ENCODE assay signal across 23 mouse cellular contexts in genomic region chr6:125042081-125042480, GRCm38 (mm10). TPM values are rescaled to one million over a fixed set of nuclear protein-coding genes. Genes with fewer than 3 reads are reported as not detected.
A peak's percentile ranks its signal among the peaks of the same experiment; 100 is the strongest.
DNase-seq lines count a peak whose midpoint lies in the region; ATAC-seq and TF ChIP-seq lines count a peak whose summit lies in the region.
"Had no signal": no experiment of that assay in that cellular context is flagged by ENCODE, and none has a peak within 500 bp of the region (broad histone marks: within the 10 kb centered on the region; RNA-seq: fewer than 3 reads in every experiment).

No protein-coding gene starts in this region.

- peak overlapping the region; percentile 7; the same call in 1 of the 2 replicates for H3K27ac ChIP-seq in liver, embryonic 14.5 days
- H3K27ac ChIP-seq in liver, embryonic 11.5 days (ENCODE audit: low read depth, low read length), result no peak overlapping the region
- peak overlapping the region; percentile 19 for H3K27ac ChIP-seq in liver, embryonic 15.5 days (replicated peaks)
- H3K27ac ChIP-seq: embryonic facial prominence, embryonic 12.5 days; forebrain, embryonic 13.5 days; hindbrain, embryonic 15.5 days had no signal

- peak; percentile 88 for DNase-seq in heart, adult 11 months
- no peak for DNase-seq in heart, postnatal 36 days
- no peak for DNase-seq in liver, embryonic 14.5 days (ENCODE audit: low read depth in 3 of 3, low spot score in 3 of 3)
- no peak for DNase-seq in liver, embryonic 11.5 days (ENCODE audit: low spot score)
- peak; percentile 70 for DNase-seq in MEL-GATA-1-ER (ENCODE audit: extremely low read depth, low read depth)
- DNase-seq in testis, postnatal 10 days (ENCODE audit: low spot score), result no peak
- no peak for DNase-seq in lung, postnatal 14 days
- DNase-seq: adrenal gland, adult 2 months; adrenal gland, postnatal 25 days; cerebellum, adult 11-12 months; cerebellum, adult 9-10 months; cerebellum, postnatal 25 days; forebrain, postnatal 0 days; gastrocnemius, postnatal 14 days had no signal

- WGBS in liver, embryonic 14.5 days (ENCODE audit: insufficient replicate concordance), result 57% methylated on average over 7 of the region's 7 CpGs
- WGBS in liver, embryonic 11.5 days, result 80% methylated on average over 7 of the region's 7 CpGs
- WGBS in liver, embryonic 15.5 days (ENCODE audit: insufficient replicate concordance), result 66% methylated on average over 7 of the region's 7 CpGs

- H3K27me3 ChIP-seq in liver, embryonic 14.5 days (ENCODE audit: control insufficient read depth, insufficient read depth, low read length), result no peaks in the 10 kb centered on the region
- H3K27me3 ChIP-seq in liver, embryonic 11.5 days (replicated peaks; ENCODE audit: control insufficient read depth, insufficient read depth, low read length), result no peaks in the 10 kb centered on the region
- H3K27me3 ChIP-seq in liver, embryonic 15.5 days, result no peaks in the 10 kb centered on the region
- H3K27me3 ChIP-seq: embryonic facial prominence, embryonic 12.5 days; forebrain, embryonic 13.5 days; heart, embryonic 12.5 days; hindbrain, embryonic 15.5 days had no signal

- no peak for TF ChIP-seq CTCF in liver, embryonic 14.5 days (IDR thresholded peaks at IDR 0.05; ENCODE audit: low read depth)

- intact Hi-C loops in heart, postnatal 36 days (cut with DNase I), result loop anchor here (5.0 kb wide), 1 partner anchor 330 kb away; the partner anchor contains the start of genes Emg1 and Phb2

- no peak overlapping the region for H3K4me2 ChIP-seq in liver, embryonic 14.5 days (ENCODE audit: low read depth)
- no peak overlapping the region for H3K4me2 ChIP-seq in liver, embryonic 11.5 days
- H3K4me2 ChIP-seq in liver, embryonic 15.5 days, result 0 out of 2 replicates have a peak overlapping the region, but pooled peaks have one; percentile 3
- H3K4me2 ChIP-seq: embryonic facial prominence, embryonic 12.5 days; forebrain, embryonic 13.5 days; heart, embryonic 12.5 days; hindbrain, embryonic 15.5 days had no signal

- H3K9me3 ChIP-seq in liver, embryonic 14.5 days (ENCODE audit: control insufficient read depth, low read length), result no peaks in the 10 kb centered on the region
- no peaks in the 10 kb centered on the region for H3K9me3 ChIP-seq in liver, embryonic 11.5 days (ENCODE audit: control insufficient read depth, low read length)
- no peaks in the 10 kb centered on the region for H3K9me3 ChIP-seq in liver, embryonic 15.5 days (replicated peaks)
- H3K9me3 ChIP-seq: embryonic facial prominence, embryonic 12.5 days; forebrain, embryonic 13.5 days; heart, embryonic 12.5 days; hindbrain, embryonic 15.5 days had no signal

- no peak overlapping the region for H3K4me3 ChIP-seq in liver, embryonic 14.5 days (ENCODE audit: insufficient read depth in 1 of 2, low read depth in 2 of 2, low read length in 2 of 2)
- H3K4me3 ChIP-seq in liver, embryonic 11.5 days (ENCODE audit: low read depth, low read length), result no peak overlapping the region
- H3K4me3 ChIP-seq in liver, embryonic 15.5 days (replicated peaks), result no peak overlapping the region
- H3K4me3 ChIP-seq: embryonic facial prominence, embryonic 12.5 days; forebrain, embryonic 13.5 days; heart, embryonic 12.5 days; hindbrain, embryonic 15.5 days had no signal

- no peak for TF ChIP-seq EP300 in liver, embryonic 14.5 days (IDR thresholded peaks at IDR 0.05; ENCODE audit: low read depth)

- H3K36me3 ChIP-seq in liver, embryonic 14.5 days (replicated peaks; ENCODE audit: control insufficient read depth, insufficient read depth, low read depth), result peaks cover 11% of the 10 kb centered on the region
- H3K36me3 ChIP-seq in liver, embryonic 11.5 days (ENCODE audit: control insufficient read depth, insufficient read depth, low read length), result peaks cover 8% of the 10 kb centered on the region; the same call in 1 of the 2 replicates
- peaks cover 42% of the 10 kb centered on the region for H3K36me3 ChIP-seq in liver, embryonic 15.5 days (replicated peaks)

- peaks cover 18 to 27% of the 10 kb centered on the region in 2 experiments for H3K4me1 ChIP-seq in liver, embryonic 14.5 days (replicated peaks; ENCODE audit: control insufficient read depth in 2 of 2, insufficient read depth in 2 of 2, low read length in 1 of 2)
- H3K4me1 ChIP-seq in liver, embryonic 11.5 days (replicated peaks; ENCODE audit: control insufficient read depth, insufficient read depth, low read length), result peaks cover 11% of the 10 kb centered on the region
- H3K4me1 ChIP-seq in liver, embryonic 15.5 days (replicated peaks), result peaks cover 36% of the 10 kb centered on the region

- ATAC-seq in liver, embryonic 14.5 days (ENCODE audit: insufficient read depth), result no peak
- no peak for ATAC-seq in liver, embryonic 11.5 days (replicated peaks; ENCODE audit: low FRiP score)
- ATAC-seq in liver, embryonic 15.5 days (ENCODE audit: insufficient read depth), result no peak
- ATAC-seq: forebrain, embryonic 13.5 days; forebrain, postnatal 0 days had no signal

- H3K9ac ChIP-seq in liver, embryonic 14.5 days (replicated peaks), result no peak overlapping the region
- no peak overlapping the region for H3K9ac ChIP-seq in liver, embryonic 11.5 days (ENCODE audit: low read depth, low read length)
- no peak overlapping the region for H3K9ac ChIP-seq in liver, embryonic 15.5 days
- H3K9ac ChIP-seq: embryonic facial prominence, embryonic 12.5 days; forebrain, embryonic 13.5 days; forebrain, postnatal 0 days; heart, embryonic 12.5 days; hindbrain, embryonic 15.5 days had no signal

RNA-seq across cellular contexts. Expression of gene Ing4, which starts 2.5 kb away (rescaled TPM):
- total RNA-seq in heart, postnatal 36 days (2021), result 10 to 100 TPM; 30.5 to 34.4 TPM
- 14.1 and 17.9 TPM in 2 replicates for polyA plus RNA-seq in liver, embryonic 14.5 days (2012; rRNA removed)
- 17.2 and 21.9 TPM in 2 replicates for polyA plus RNA-seq in liver, embryonic 14.5 days (2014; fragmentation: Nextera tagmentation; extraction: Ambion mirVana)
- polyA plus RNA-seq in liver, embryonic 11.5 days (2014; fragmentation: Nextera tagmentation; extraction: Ambion mirVana), result 60.0 and 63.8 TPM in 2 replicates
- polyA plus RNA-seq in liver, embryonic 15.5 days (2015; fragmentation: Nextera tagmentation; extraction: Ambion mirVana), result 27.6 and 30.9 TPM in 2 replicates

RNA-seq across cellular contexts. Expression of gene Acrbp, which starts 7.4 kb away (rescaled TPM):
- total RNA-seq in heart, postnatal 36 days (2021), result 1 to 10 TPM; 1.7 to 2.1 TPM
- 2.1 and 3.1 TPM in 2 replicates for polyA plus RNA-seq in liver, embryonic 14.5 days (2012; rRNA removed)
- 1.3 and 2.0 TPM in 2 replicates for polyA plus RNA-seq in liver, embryonic 14.5 days (2014; fragmentation: Nextera tagmentation; extraction: Ambion mirVana)
- 6.0 and 7.4 TPM in 2 replicates for polyA plus RNA-seq in liver, embryonic 11.5 days (2014; fragmentation: Nextera tagmentation; extraction: Ambion mirVana)
- polyA plus RNA-seq in liver, embryonic 15.5 days (2015; fragmentation: Nextera tagmentation; extraction: Ambion mirVana), result 1.7 and 2.4 TPM in 2 replicates

RNA-seq across cellular contexts. Expression of gene Lpar5, which starts 25.6 kb away (rescaled TPM):
- under 1 TPM in 1 of 2 experiments, not detected in 1; 0.24 TPM for total RNA-seq in heart, postnatal 36 days (2021)
- 1.6 and 1.8 TPM in 2 replicates for polyA plus RNA-seq in liver, embryonic 14.5 days (2012; rRNA removed)
- 0.68 and 1.0 TPM in 2 replicates for polyA plus RNA-seq in liver, embryonic 14.5 days (2014; fragmentation: Nextera tagmentation; extraction: Ambion mirVana)
- polyA plus RNA-seq in liver, embryonic 11.5 days (2014; fragmentation: Nextera tagmentation; extraction: Ambion mirVana), result 2.6 and 3.2 TPM in 2 replicates
- polyA plus RNA-seq in liver, embryonic 15.5 days (2015; fragmentation: Nextera tagmentation; extraction: Ambion mirVana), result 1.3 TPM in 2 replicates
- total RNA-seq: gastrocnemius, adult 18-20 months; heart, postnatal 25 days had no signal
- polyA plus RNA-seq: C2C12; hindbrain, embryonic 11.5 days had no signal

RNA-seq across cellular contexts. Expression of gene Zfp384, which starts 33.1 kb away (rescaled TPM):
- total RNA-seq in heart, postnatal 36 days (2021), result 10 to 100 TPM; 19.6 to 21.6 TPM
- 20.2 and 22.2 TPM in 2 replicates for polyA plus RNA-seq in liver, embryonic 14.5 days (2012; rRNA removed)
- polyA plus RNA-seq in liver, embryonic 14.5 days (2014; fragmentation: Nextera tagmentation; extraction: Ambion mirVana), result 2.9 and 3.1 TPM in 2 replicates
- 7.6 and 7.9 TPM in 2 replicates for polyA plus RNA-seq in liver, embryonic 11.5 days (2014; fragmentation: Nextera tagmentation; extraction: Ambion mirVana)
- polyA plus RNA-seq in liver, embryonic 15.5 days (2015; fragmentation: Nextera tagmentation; extraction: Ambion mirVana), result 4.1 and 4.7 TPM in 2 replicates

RNA-seq across cellular contexts. Expression of gene Pianp, which starts 45.6 kb away (rescaled TPM):
- 1 to 10 TPM in 1 of 2 experiments, under 1 TPM in 1; 0.81 to 1.0 TPM for total RNA-seq in heart, postnatal 36 days (2021)
- 0.07 and 0.09 TPM in 2 replicates for polyA plus RNA-seq in liver, embryonic 14.5 days (2012; rRNA removed)
- polyA plus RNA-seq in liver, embryonic 14.5 days (2014; fragmentation: Nextera tagmentation; extraction: Ambion mirVana), result not detected in 2 replicates
- 0.30 and 0.40 TPM in 2 replicates for polyA plus RNA-seq in liver, embryonic 11.5 days (2014; fragmentation: Nextera tagmentation; extraction: Ambion mirVana)
- 0.07 TPM in 2 replicates for polyA plus RNA-seq in liver, embryonic 15.5 days (2015; fragmentation: Nextera tagmentation; extraction: Ambion mirVana)

Comparison
In these comparisons a context has a peak if more than half of its experiments do, and no peak if none do; other contexts are left out.
1. DNase-seq: peak in heart, adult 11 months (single experiment) and MEL-GATA-1-ER (single experiment); none in heart, postnatal 36 days (0 of 2), liver, embryonic 14.5 days (0 of 3), liver, embryonic 11.5 days (single experiment), testis, postnatal 10 days (single experiment) and lung, postnatal 14 days (single experiment).